Mouse (Mus musculus) right cerebral cortex, postnatal 10 days (tissue): Measurements from ENCODE around the gene Hpcal1.
"Not testable (repeated sequence)": the region's sequence is repeated elsewhere in the genome, so short reads cannot be mapped to it uniquely, and the experiment has no call there.

Experiments used
- DNase-seq, 2 experiments: peaks; one replicate each; pipeline ENCODE4 v3.0.0; 2021; ENCODE audit warnings: low spot score in 2 of 2

The Hpcal1 gene

DNA sequence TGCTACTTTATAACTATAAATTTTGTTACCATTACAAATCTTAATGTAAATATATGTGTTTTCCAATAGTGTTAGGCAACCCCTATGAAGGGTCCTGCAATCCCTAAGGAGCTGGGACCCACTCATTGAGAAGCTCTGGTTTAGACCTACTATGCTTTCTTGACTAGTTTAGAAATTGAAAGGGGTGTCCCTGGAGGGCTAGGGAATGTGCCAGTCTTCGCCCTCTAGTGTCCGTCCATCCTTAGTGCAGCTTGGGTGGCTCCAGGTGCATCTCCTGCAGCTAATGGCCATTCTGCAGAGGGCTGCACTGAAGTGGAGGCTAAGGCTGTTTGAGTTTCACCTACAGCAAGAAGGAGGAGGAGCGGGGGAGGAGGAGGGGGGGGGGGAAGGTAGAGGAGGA is 87.7 kb downstream of the Hpcal1 start:
- DNase-seq, result no peak

- no peak for DNase-seq
These were observed 88.4 kb downstream of the Hpcal1 start for GRCm38 (mm10) chr12:17779093-17779492.

- no peak for DNase-seq
These were observed 98.8 kb downstream of the Hpcal1 start for GRCm38 (mm10) chr12:17789486-17789885.

DNA sequence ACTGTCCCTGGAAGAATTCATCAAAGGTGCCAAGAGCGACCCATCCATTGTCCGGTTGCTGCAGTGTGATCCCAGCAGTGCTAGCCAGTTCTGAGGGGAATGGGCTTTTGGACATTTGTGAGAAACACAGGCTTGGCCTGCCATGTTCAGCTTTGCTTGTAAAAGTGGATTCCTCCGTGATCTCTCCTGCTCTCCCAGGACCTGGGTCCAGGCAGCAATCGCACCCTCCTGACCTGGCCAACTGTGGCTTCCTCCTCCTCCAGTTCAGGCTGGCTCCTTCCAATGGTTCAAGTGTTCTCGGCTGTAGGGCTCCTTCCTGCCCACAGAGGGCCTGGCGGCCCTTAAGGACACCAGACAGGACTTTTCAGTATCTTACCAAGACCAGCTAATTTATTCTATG is 100.5 kb downstream of the Hpcal1 start:
- DNase-seq, result no peak

GRCm38 (mm10) chr12:17792756-17793155 is 102.1 kb downstream of the Hpcal1 start:
- DNase-seq, result no peak

DNA sequence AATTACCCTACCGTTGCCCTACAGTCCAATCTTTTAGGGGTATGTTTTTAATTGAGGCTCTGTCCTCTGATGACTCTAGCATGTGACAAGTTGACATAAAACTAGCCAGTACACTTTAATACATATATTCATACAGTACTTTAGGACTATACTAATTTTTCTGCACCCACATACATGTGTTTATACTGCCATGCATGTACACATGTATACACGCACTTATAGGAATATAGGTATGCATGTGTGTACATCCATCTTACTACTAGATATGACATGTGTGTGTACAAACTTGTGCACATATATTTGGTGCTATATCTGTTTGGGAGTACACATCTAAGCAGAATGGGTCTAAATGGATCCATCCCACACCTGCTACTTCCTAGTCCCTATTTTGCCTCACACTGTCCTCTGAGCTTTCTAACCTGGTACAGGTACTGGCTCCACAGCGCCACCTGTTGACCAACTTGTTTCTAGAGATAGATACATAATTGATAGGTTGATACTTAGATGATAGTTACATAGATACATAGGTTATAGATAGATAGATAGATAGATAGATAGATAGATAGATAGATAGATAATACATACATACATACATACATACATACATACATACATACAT is 105.1 kb downstream of the Hpcal1 start:
- DNase-seq, result peak; percentile 34 to 65

- DNase-seq, result not testable (repeated sequence)
These were observed 107.6 kb downstream of the Hpcal1 start for GRCm38 (mm10) chr12:17798261-17798660.

DNA sequence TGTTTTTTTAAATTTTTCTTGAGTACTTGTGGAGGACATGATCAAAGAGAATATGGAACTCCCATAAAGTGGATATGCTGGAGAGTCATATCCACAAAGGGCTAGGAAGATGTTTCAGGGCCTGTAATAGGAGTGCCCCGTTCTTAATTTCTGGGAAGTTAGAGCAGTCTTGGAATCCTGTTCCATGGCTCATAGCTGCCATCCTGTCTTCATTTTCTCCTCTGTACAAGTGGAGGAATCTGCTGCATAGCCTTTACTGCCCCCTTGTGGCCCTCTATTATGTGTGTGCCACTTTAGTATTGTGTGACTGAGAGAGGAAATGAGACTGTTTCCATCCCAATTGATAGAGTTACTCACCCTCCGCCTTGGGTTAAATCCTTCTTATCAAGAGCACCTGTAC is 117.9 kb downstream of the Hpcal1 start:
- peak; percentile 84 to 88 for DNase-seq

DNA sequence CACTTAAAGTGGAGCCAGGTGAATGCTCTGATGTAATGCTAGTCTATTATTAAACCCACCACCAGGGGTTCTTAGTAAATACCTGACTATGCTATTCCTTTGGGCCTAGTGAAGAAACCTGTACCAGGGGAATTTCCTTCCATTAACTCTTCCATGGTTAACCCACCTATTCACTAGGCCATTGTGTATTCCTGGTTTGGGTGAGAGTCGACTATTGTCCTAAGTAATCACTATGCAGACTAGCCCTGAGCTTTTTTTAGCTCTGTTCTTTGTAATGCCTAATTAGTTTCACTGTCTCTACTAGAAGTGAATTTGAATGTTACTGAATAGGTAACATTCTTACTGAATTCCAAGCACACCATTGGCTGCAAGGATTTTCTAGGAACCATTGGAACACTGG is 144.6 kb downstream of the Hpcal1 start:
- not testable (repeated sequence) for DNase-seq
